Mouse (Mus musculus): Measurements from ENCODE around the gene Fstl3. TPM values are rescaled to one million over a fixed set of nuclear protein-coding genes. Genes with fewer than 3 reads are reported as not detected.

Fstl3 gene
- polyA plus RNA-seq, 1 experiment from 2014 or later = 1.1 TPM

- H3K36me3 ChIP-seq = no peaks in the 10 kb centered on the region
- DNase-seq (ENCODE audit: low spot score) = no peak
- WGBS = under 1% methylated on average over 13 of the region's 13 CpGs
Observed at GRCm38 (mm10) chr10:79780664-79781015, 3.6 kb downstream of the Fstl3 start.

DNA sequence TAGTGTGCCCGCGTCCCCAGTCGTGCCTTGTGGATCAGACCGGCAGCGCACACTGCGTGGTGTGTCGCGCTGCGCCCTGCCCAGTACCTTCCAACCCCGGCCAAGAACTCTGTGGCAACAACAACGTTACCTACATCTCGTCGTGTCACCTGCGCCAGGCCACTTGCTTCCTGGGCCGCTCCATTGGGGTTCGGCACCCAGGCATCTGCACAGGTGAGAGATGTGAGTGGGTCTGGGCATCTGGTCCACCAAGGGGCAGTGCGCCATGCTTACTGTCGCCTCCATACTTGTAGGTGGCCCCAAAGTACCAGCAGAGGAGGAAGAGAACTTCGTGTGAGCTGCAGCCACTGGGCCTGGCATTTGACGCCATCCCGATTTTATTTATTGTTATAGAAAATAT is 4.1 kb downstream of the Fstl3 start:
- 33% methylated on average over 21 of the region's 21 CpGs for WGBS
- H3K36me3 ChIP-seq = no peaks in the 10 kb centered on the region
- H3K4me3 ChIP-seq = peak overlapping the region; percentile 56
- peaks cover 51% of the 10 kb centered on the region for H3K4me1 ChIP-seq
- no peak overlapping the region for H3K27ac ChIP-seq (replicated peaks)
- H3K27me3 ChIP-seq (ENCODE audit: low read depth, poor library complexity, severe bottlenecking) = peaks cover 86% of the 10 kb centered on the region
- no peaks in the 10 kb centered on the region for H3K9me3 ChIP-seq (replicated peaks)
- DNase-seq (ENCODE audit: low spot score) = no peak

More at GRCm38 (mm10) chr10:79780664-79781015, 3.6 kb downstream of the Fstl3 start:
- Histone ChIP-seq H3K4me1 (peaks cover 51% of the 10 kb centered on the region), H3K27ac (replicated peaks) (peak overlapping the region; percentile 46; the same call in 1 of the 2 replicates), H3K27me3 (ENCODE audit: low read depth, poor library complexity, severe bottlenecking) (peaks cover 91% of the 10 kb centered on the region), H3K9me3 (replicated peaks) (no peaks in the 10 kb centered on the region; the same call in 1 of the 2 replicates), H3K4me3 (peak overlapping the region; percentile 56)

GRCm38 (mm10) chr10:79781956-79782355 is 4.9 kb downstream of the Fstl3 start:
- Histone ChIP-seq H3K9me3 (replicated peaks) (no peaks in the 10 kb centered on the region), H3K27me3 (ENCODE audit: low read depth, poor library complexity, severe bottlenecking) (peaks cover 78% of the 10 kb centered on the region), H3K36me3 (no peaks in the 10 kb centered on the region), H3K27ac (replicated peaks) (no peak overlapping the region), H3K4me3 (no peak overlapping the region), H3K4me1 (peaks cover 49% of the 10 kb centered on the region)
- DNase-seq (ENCODE audit: low spot score) = no peak
- WGBS = 62% methylated on average over 5 of the region's 5 CpGs

- DNase-seq (ENCODE audit: low spot score) = no peak
- WGBS = 69% methylated on average over 7 of the region's 7 CpGs
- H3K27ac ChIP-seq (replicated peaks) = no peak overlapping the region
- peaks cover 38% of the 10 kb centered on the region for H3K4me1 ChIP-seq
- no peaks in the 10 kb centered on the region for H3K9me3 ChIP-seq (replicated peaks)
- peaks cover 73% of the 10 kb centered on the region for H3K27me3 ChIP-seq (ENCODE audit: low read depth, poor library complexity, severe bottlenecking)
- H3K4me3 ChIP-seq = no peak overlapping the region
- H3K36me3 ChIP-seq = no peaks in the 10 kb centered on the region
Observed at GRCm38 (mm10) chr10:79783050-79783449, 6.0 kb downstream of the Fstl3 start.

GRCm38 (mm10) chr10:79783920-79784800 is 7.1 kb downstream of the Fstl3 start:
- Histone ChIP-seq H3K4me3 (no peak overlapping the region), H3K9me3 (replicated peaks) (no peaks in the 10 kb centered on the region), H3K4me1 (peaks cover 28% of the 10 kb centered on the region), H3K27ac (replicated peaks) (no peak overlapping the region), H3K36me3 (no peaks in the 10 kb centered on the region), H3K27me3 (ENCODE audit: low read depth, poor library complexity, severe bottlenecking) (peaks cover 62% of the 10 kb centered on the region)
- 36% methylated on average over 27 of the region's 27 CpGs for WGBS
- DNase-seq (ENCODE audit: low spot score) = peak; percentile 58

- Histone ChIP-seq H3K4me1 (peaks cover 18% of the 10 kb centered on the region), H3K9me3 (replicated peaks) (no peaks in the 10 kb centered on the region), H3K27ac (replicated peaks) (no peak overlapping the region), H3K36me3 (no peaks in the 10 kb centered on the region), H3K4me3 (no peak overlapping the region), H3K27me3 (ENCODE audit: low read depth, poor library complexity, severe bottlenecking) (peaks cover 20% of the 10 kb centered on the region)
- 42% methylated on average over 7 of the region's 7 CpGs for whole genome bisulfite sequencing
- DNase-seq (ENCODE audit: low spot score) = peak; percentile 72
Observed at GRCm38 (mm10) chr10:79788386-79789158, 11.5 kb downstream of the Fstl3 start.

DNA sequence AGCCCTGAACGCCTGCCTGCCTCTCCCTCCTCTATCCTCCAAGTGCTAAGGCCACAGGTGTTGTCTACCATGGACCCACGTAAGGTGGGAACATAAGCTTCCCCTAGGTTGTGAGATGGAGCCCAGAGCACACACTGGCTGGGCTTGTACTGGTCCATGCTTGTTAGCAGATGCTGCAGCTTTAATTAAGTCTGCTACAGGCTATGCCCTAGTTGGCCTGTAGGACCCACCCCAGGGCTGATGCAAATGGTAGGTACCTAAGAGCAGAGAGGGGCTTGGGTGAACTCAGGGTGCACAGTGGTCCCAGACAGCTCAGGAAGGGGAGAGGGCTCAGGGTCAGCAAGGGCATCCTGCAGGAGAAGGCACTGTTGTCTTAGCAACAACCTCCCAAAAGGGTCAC is 12.5 kb downstream of the Fstl3 start:
- peaks cover 24% of the 10 kb centered on the region for H3K4me1 ChIP-seq
- H3K27ac ChIP-seq (replicated peaks) = 0 out of 2 replicates have a peak overlapping the region, but pooled peaks have one; percentile 13
- 63% methylated on average over 2 of the region's 2 CpGs for WGBS
- H3K36me3 ChIP-seq = no peaks in the 10 kb centered on the region
- H3K4me3 ChIP-seq = no peak overlapping the region
- no peaks in the 10 kb centered on the region for H3K9me3 ChIP-seq (replicated peaks)
- no peak for DNase-seq (ENCODE audit: low spot score)
- H3K27me3 ChIP-seq (ENCODE audit: low read depth, poor library complexity, severe bottlenecking) = peaks cover 13% of the 10 kb centered on the region

DNA sequence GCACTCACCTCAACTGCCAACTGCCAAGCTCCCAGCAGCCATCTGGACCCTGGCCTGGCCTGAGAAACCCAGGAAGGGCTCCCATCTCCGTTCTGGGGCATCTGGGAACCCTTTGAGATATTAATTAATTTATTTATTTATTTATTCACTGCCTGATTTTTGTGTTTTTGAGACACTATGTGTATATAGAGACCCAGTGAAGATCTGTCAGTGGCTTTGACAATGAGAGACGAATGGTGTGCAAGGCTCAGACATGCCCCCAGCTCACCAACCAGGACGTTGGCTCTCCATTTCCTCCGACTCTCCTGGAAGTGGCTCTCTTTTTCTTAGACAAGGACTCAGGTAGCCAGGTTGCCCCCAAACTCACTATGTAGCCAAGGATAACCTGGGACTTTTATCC is 13.8 kb downstream of the Fstl3 start, which contains the start of gene Prss57:
Prss57 (minus strand) TSS at position 101 of the 400 bp plus-strand sequence.
- H3K27me3 ChIP-seq (ENCODE audit: low read depth, poor library complexity, severe bottlenecking) = peaks cover 6% of the 10 kb centered on the region
- H3K36me3 ChIP-seq = peaks cover 2% of the 10 kb centered on the region
- peaks cover 33% of the 10 kb centered on the region for H3K4me1 ChIP-seq
- H3K4me3 ChIP-seq = no peak within 1 kb of the TSS
- DNase-seq (ENCODE audit: low spot score) = no peak
- no peak within 1 kb of the TSS for H3K27ac ChIP-seq (replicated peaks)
- 88% methylated on average over 4 of the region's 4 CpGs for WGBS
- no peaks in the 10 kb centered on the region for H3K9me3 ChIP-seq (replicated peaks)

DNA sequence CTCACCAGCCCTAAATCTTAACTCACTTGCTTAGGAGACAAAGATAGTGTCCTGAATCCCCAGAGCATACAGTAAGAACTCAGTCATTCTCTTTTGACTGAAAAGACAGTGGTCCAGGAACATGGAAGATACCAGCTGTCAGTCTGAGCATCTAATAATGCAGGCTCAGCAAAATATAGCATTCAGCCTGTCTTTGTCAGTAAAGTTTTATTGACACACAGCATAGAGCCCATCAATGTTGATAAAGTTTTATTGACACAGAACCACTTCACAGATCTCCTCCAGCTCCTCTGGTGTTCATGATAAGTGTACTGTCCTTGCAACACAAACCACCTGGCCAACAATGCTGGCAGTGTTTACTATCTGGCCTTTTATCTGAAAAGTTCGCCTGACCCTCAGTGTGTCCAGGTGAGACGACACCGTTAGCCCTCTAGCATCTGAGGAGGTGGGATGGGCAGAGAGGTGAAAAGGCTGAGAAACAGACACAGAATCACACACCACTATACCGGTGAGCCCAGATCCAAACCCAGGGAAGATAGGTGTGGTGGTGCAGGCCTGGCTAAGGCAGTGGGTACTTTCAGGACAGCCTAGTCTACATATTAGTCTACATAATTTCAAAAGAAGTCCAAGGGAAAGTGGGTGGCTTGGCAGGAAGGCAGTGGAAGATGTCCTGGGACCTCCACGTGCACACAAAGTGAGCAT is 15.4 kb downstream of the Fstl3 start:
- WGBS = 89% methylated on average over 5 of the region's 5 CpGs
- H3K27me3 ChIP-seq (ENCODE audit: low read depth, poor library complexity, severe bottlenecking) = peaks cover 2% of the 10 kb centered on the region
- DNase-seq (ENCODE audit: low spot score) = no peak
- H3K36me3 ChIP-seq = peaks cover 9% of the 10 kb centered on the region
- H3K27ac ChIP-seq (replicated peaks) = no peak overlapping the region
- peaks cover 44% of the 10 kb centered on the region for H3K4me1 ChIP-seq
- no peaks in the 10 kb centered on the region for H3K9me3 ChIP-seq (replicated peaks)
- H3K4me3 ChIP-seq = peak overlapping the region; percentile 95; the same call in 1 of the 2 replicates

GRCm38 (mm10) chr10:79793051-79793737 is 16.1 kb downstream of the Fstl3 start, which contains the start of gene Palm:
Palm (plus strand) TSS chr10:79793572.
- peak within 1 kb of the TSS; percentile 95 for H3K4me3 ChIP-seq
- no peaks in the 10 kb centered on the region for H3K9me3 ChIP-seq (replicated peaks)
- 6% methylated on average over 51 of the region's 51 CpGs for WGBS
- DNase-seq (ENCODE audit: low spot score) = peak; percentile 81
- peaks cover 48% of the 10 kb centered on the region for H3K4me1 ChIP-seq
- H3K36me3 ChIP-seq = peaks cover 9% of the 10 kb centered on the region
- no peaks in the 10 kb centered on the region for H3K27me3 ChIP-seq (ENCODE audit: low read depth, poor library complexity, severe bottlenecking)
- H3K27ac ChIP-seq (replicated peaks) = peak within 1 kb of the TSS; percentile 98

DNA sequence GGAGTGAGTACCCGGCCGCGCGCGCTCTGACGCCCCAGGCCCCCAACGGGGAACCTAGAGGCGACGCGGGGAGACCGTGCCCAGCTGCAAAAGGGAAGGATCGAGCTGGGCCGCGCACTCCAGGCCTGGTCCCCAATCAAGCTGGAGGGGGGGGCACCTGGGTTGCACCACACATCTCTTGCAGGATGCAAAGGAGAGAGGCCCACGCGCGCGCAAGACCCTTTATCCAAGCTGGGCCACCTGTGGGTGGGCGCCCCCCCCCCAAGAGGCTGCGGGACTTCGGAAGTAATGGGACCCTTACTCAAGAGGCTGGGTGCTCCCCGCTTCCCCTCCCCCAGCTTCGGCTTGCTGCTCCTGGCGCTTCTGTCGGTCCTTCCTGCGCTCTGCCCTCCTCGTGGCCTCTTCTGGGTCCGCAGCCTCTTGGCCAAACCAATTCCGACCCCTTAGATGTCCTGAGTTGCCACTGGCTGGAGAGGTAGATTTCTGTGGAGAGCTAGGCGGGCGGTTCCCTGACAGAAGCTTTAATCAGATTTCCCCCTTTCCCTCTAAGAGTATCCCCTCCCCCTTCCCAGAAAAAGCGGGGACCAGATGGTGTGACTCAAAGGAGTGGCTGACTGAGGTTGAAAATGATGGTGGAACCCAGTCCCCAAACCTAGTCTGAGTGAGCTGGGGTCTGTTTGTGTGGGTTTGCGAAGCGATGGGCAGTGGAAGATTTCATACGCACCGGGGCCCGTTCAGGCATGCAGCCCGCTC is 16.8 kb downstream of the Fstl3 start:
- H3K9me3 ChIP-seq (replicated peaks) = no peaks in the 10 kb centered on the region
- H3K4me1 ChIP-seq = peaks cover 48% of the 10 kb centered on the region
- WGBS = 2% methylated on average over 38 of the region's 38 CpGs
- peaks cover 9% of the 10 kb centered on the region for H3K36me3 ChIP-seq
- H3K27me3 ChIP-seq (ENCODE audit: low read depth, poor library complexity, severe bottlenecking) = no peaks in the 10 kb centered on the region
- peak overlapping the region; percentile 98 for H3K27ac ChIP-seq (replicated peaks)
- peak overlapping the region; percentile 95 for H3K4me3 ChIP-seq
- DNase-seq (ENCODE audit: low spot score) = peak; percentile 60

All from midbrain, embryonic 10.5 days (tissue).